Mouse (Mus musculus): ENCODE measurements around the gene Irak4.

- TF ChIP-seq POLR2A (IDR thresholded peaks at IDR 0.05; ENCODE audit: control insufficient read depth in 1 of 2, insufficient read depth in 1 of 2, low read depth in 1 of 2, low read length in 2 of 2, poor library complexity in 1 of 2) (no peak), KAT2A (conservative IDR thresholded peaks at IDR 0.05; ENCODE audit: low read depth, low read length) (no peak), TCF12 (IDR thresholded peaks at IDR 0.05; ENCODE audit: low read depth, low read length) (no peak), MAZ (IDR thresholded peaks at IDR 0.05; ENCODE audit: low read depth, low read length) (no peak), GATA1 (IDR thresholded peaks at IDR 0.05; ENCODE audit: low read depth, low read length) (no peak), USF2 (IDR thresholded peaks at IDR 0.05; ENCODE audit: borderline replicate concordance in 1 of 2, insufficient read depth in 1 of 2, low read depth in 1 of 2, low read length in 2 of 2) (no peak), CTCF (IDR thresholded peaks at IDR 0.05 in 2 of 3, conservative IDR thresholded peaks at IDR 0.05 in 1 of 3; ENCODE audit: control insufficient read depth in 1 of 3, insufficient read depth in 1 of 3, low read depth in 2 of 3, low read length in 3 of 3, poor library complexity in 1 of 3, severe bottlenecking in 1 of 3) (no peak), POLR2AphosphoS2 (IDR thresholded peaks at IDR 0.05; ENCODE audit: low read length) (no peak), POLR2AphosphoS5 (IDR thresholded peaks at IDR 0.05; ENCODE audit: borderline replicate concordance, low read depth, low read length) (no peak), E2F4 (IDR thresholded peaks at IDR 0.05; ENCODE audit: borderline replicate concordance, low read depth, low read length) (no peak), MAFK (IDR thresholded peaks at IDR 0.05; ENCODE audit: borderline replicate concordance, low read depth, low read length) (no peak), CHD2 (IDR thresholded peaks at IDR 0.05; ENCODE audit: low read length) (no peak)
These were observed 7.9 kb upstream of the Irak4 start for GRCm38 (mm10) chr15:94535521-94535920.
